Mouse (Mus musculus) adrenal gland, postnatal 25 days (tissue): ENCODE measurements around the gene Mrps18b. TPM values are rescaled to one million over a fixed set of nuclear protein-coding genes. Genes with fewer than 3 reads are reported as not detected.
"Not testable (repeated sequence)": the region's sequence is repeated elsewhere in the genome, so short reads cannot be mapped to it uniquely, and the experiment has no call there.

Experiments used
- DNase-seq: peaks from one replicate; pipeline ENCODE4 v3.0.0; 2021; ENCODE audit warnings: mixed read lengths
- long read RNA-seq: library from polyadenylated mRNA; stranded (forward); transcript quantifications from one replicate; pipeline ENCODE4 v2.0.0, GENCODE M21; 2021
- total RNA-seq: library from RNA; stranded (reverse); gene quantifications from 2 replicates; pipeline ENCODE4 v1.2.3, GENCODE M21; 2021

The Mrps18b gene
- total RNA-seq, result 81.8 and 90.3 TPM in 2 replicates
- long read RNA-seq, transcript Mrps18b-201 (7 exons, 1,079 nt), result major isoform, 56 of 60 reads
- long read RNA-seq, partial matches to known transcripts, result 0 of 60 reads
- long read RNA-seq, other reads (novel, unspliced or antisense), result 0 of 60 reads

DNA sequence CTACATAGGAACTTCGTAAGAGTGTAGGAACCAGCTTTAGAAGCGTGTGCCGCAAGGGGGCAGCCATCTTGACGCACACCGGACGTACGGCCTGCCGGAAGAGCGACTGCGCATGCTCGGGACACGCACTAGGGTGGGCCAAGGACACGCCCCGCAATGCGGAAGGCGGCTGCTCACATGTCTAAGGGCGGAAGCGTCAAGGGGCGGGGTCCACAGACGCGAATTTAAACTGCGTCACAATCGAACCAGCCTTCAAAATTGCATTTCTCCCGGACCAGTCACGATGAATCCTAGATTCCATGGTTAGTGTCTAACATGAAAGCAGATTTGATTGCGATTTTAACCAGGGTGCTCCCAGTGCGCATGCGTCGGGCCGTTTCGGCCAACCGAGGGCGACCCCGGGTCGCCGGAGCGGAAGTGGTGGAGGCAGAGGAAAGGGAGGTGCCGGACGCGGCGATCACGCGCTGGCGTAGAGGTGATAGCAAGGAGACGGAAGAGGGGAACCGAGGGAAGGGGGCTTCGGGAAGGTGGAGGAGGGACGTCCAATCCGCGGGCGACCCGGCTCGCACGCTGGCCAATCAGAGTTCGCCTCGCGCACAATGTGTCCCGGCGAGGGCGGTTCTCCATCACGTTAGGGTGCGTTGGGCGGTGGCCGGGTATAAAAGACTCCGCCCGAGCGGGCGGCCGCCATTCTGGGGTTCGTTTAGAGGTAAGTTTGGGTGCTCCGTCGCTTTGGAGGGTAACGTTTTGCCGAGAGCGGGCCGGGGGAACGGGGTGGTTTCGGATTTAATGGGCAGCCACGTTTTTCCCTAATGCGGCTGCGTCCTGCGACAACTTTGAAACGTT, at the start of gene Mrps18b, which contains the start of gene Ppp1r10:
Mrps18b (minus strand) TSS at position 93 of the 846 bp plus-strand sequence.
Ppp1r10 (plus strand) TSS at position 138 of the 846 bp plus-strand sequence.
- DNase-seq, result peak; percentile 98

DNA sequence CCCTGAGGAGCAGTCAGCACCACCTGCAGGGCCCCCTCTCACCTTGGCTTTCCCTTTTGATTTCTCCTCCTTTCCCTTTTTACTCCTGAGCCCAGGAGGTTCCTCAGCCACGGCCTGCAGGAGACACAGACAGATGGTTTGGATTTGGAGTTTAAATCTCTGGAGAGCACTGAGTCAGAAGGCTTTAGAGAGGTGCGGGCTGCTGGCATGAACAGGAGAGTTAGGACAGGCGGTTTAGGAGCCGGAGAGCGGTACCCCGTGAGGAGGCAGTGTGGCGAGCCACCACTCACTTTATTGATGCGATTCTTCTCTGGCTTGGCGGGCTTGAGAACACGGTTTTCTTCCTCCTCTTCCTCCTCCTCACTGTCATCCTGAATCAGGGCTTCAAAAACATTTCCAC, 47.1 kb upstream of the Mrps18b start:
- no peak for DNase-seq

DNA sequence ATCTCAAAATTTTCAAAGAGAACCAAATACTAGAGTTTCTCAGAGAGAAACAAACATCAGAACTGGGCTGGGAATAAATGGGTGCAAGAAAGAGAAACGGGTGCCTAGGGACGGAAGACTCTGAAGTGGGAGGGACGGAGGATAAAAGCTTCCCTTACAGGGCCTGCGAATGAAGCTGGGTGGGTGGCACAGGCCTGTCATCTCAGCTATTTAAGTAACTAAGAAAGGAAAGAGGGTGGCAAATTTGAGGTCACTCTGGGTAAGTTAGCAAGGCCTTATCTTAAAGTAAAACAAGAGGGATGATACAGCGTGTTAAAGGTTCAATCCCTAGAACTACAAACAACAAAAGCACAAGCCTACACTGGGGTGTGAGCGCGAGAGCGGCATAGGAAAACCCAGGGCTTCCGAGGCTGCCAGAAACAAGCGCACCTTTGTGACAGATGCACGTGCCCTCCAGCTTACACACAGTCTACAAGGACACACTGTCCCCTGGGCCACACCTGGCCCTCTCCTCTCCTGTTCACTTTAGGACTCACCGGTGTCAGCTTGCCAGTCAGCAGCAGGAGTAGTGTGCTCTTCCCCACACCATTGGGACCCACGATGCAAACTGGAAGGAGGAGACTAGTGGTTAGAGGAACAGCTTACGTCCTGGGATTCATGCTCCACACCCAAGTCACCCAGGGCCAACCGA, 42.5 kb upstream of the Mrps18b start:
- no peak for DNase-seq

DNA sequence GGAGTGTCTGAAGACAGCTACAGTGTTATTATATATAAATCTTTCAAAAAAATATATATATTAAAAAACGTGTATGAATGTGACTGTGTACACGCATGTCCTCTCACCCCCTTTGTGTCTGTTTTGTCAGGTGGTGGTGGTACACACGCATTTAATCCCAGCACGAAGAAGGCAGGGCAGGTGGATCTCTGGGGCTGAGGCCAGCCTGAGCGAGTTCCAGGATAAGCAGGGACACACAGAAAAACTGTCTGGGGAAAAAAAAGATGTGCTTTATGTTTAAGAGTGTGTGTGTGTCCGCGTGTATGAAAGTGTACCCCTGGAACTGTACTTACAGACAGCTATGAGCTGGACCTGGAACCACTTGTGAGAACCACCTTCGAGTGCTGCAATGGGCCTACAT, 38.5 kb upstream of the Mrps18b start:
- DNase-seq, result no peak

DNA sequence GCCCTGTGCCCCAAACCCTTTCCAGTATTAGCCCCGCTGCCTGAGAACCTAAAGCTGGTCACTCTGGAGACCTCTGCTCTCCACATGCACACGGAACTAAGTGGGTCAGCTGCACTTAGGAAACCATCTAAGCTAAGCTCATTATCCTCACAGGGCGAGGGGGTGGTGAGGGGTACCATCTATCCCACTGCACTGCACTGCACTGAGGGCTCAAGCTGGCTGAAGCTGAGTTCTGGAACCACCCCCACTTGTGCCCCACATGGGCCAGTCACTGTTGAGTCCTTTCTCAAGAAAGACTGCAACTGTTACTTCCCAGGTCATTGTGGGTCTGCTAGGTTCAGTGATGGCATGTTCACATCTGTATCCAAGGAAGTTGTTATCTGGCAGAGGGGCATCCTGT, 36.4 kb upstream of the Mrps18b start:
- not testable (repeated sequence) for DNase-seq

DNA sequence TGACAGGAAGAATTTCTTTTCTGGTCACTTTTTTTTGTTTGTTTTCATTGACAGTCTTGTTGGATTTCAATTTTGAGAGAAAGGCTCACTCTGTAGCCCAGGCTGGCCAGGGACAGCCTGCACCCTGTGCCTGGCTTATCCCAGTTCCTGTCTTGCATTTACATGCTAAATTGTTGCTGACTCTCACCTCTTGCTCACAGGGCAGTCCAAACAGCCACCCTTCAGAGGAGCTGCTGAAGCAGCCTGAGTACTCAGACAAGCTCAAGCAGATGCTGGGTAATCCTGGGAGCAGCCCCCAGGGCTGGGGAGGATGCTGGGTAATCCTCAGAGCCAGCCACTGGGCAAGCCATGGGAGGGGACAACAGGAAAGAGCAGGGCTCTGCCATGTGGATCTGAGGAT, 34.8 kb upstream of the Mrps18b start:
- not testable (repeated sequence) for DNase-seq

DNA sequence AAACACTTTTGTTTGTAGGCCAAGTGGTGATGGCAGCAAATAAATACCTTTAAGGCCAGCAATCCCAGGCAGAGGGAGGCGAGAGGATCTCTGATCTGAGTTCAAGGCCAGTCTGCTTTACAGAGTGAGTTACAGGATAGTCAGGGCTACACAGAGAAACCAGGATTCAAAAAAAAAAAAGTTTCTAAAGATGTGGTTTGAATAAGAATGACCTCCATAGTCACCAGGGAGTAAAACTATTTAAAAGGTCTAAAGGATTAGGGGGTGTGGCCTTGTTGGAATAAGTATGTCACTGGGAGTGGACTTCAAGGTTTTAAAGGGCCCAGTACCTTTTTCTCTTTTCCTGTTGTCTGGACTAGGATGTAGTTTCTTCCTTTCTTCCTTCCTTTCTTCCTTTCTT, 23.8 kb upstream of the Mrps18b start:
- no peak for DNase-seq

DNA sequence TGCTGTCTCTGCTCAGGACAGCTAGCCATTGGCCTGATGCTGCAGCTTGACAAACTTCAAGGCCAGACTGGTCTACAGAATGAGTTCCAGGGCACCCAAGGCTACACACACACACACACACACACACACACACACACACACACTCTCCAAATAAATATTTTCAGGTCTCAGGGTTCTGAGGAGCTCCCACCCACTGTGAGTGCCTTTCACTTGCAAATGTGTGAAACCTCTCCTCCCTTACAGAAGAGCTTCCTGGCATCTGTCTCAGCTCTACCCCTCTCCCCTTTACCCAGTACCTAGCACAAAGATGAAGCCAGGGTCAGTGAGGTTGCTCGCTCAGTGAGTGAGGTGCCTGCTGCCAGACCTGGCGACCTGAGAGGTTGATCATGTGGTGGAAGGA, 22.9 kb upstream of the Mrps18b start:
- DNase-seq, result no peak

DNA sequence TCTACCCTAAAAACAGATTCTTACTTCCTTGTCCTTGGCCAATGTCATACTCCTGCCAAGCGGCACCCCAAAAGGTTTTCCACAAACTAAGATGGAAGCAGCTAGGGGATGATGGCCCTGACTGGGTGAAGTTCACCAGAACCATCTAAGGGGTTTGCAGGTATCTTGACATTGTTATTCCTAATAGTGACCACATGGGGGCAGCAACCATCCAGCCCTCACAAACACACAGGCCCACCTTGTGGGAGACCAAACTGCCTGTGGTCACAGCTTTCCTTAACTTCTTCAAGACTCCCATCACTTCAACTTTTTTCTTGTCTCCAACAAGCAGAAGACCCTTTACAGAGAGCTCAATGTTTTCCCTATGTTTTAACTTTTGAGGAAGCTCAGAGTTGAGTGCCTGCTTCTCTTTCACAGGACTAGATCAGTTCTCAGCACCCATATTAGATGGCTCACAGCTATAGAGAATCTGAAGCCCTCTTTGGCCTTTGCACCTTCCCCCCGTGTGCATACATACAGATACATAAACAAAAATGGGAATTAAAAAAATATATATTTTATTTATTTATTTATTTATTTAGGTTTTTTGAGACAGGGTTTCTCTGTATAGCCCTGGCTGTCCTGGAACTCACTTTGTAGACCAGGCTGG, 21.6 kb upstream of the Mrps18b start:
- peak; percentile 28 for DNase-seq

DNA sequence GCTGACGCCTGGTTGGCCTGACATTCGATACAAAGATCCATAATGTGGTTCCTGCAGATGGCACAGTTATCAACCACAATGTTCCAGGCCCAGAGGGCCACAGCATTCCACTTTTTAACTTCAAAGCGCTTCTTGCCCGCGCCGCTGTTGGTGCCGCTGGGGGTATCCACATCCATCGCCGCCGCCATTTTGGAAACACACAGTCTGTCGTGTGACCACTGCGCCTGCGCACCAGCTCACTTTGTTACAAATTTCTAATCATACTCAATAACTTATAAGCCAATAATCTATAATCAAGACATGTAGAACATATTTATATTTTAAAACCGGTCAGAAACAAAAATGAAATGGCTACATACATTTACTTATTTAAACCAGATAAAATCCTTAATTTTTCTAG, 19.6 kb upstream of the Mrps18b start:
- DNase-seq, result not testable (repeated sequence)

DNA sequence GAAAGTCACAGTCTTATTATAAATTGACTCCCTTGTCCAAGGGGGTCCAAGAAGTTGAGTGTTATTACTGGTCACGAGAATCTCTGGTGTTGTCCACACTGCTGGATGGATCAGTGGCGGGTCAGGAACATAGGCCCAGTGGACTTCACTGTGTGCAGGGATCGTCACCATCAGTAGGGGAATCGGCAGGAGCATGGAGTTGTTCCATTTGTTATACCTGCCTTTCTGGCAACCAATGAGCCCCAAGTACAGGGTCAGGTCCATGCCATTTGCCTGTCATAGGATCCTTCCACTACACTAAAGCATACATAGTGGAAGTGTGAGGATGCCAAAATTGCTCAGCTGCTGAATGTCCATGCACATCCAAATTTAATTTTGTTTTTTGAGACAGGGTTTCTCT, 16.4 kb upstream of the Mrps18b start:
- no peak for DNase-seq

DNA sequence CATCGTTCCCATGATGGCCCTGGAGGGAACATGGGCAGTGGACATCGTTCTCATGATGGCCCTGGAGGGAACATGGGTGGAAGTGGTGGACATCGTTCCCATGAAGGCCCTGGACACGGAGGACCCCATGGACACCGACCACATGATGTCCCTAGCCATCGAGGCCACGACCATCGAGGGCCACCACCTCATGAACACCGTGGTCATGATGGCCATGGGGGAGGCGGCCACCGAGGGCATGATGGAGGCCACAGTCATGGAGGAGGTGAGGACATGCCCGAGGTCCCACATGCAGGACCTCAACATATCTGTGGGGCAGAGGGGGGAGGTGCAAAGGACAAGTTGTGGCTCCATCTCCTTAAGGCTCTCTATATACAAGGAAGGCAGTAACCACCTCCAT, 14.4 kb upstream of the Mrps18b start:
- DNase-seq, result no peak

DNA sequence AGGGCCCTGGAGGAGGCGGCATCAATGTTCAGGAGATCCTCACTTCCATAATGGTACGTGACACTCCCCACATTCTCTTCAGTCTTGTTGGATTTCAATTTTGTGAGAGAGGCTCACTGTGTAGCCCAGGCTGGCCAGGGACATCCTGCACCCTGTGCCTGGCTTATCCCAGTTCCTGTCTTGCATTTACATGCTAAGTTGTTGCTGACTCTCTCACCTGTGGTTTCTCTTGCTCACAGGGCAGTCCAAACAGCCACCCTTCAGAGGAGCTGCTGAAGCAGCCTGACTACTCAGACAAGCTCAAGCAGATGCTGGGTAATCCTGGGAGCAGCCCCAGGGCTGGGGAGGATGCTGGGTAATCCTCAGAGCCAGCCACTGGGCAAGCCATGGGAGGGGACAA, 13.3 kb upstream of the Mrps18b start:
- no peak for DNase-seq

DNA sequence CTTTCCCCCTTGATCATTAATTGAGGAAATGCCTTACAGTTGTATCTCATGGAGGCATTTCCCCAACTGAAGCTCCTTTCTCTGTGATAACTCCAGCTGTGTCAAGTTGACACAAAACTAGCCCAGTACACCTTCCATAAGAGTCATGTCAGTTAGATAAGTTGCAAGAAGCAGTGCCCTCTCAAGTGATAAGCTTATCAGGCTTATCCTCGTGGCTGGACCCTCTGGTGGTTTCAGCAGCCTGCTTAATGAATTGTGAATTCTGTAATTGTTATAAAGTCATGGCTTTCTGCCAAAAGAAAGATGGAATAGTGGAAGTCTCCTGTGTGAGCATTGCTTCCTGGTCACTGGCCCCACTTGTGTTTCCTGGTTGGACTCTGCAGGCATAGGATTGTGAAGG, 11.3 kb upstream of the Mrps18b start:
- DNase-seq, result no peak

DNA sequence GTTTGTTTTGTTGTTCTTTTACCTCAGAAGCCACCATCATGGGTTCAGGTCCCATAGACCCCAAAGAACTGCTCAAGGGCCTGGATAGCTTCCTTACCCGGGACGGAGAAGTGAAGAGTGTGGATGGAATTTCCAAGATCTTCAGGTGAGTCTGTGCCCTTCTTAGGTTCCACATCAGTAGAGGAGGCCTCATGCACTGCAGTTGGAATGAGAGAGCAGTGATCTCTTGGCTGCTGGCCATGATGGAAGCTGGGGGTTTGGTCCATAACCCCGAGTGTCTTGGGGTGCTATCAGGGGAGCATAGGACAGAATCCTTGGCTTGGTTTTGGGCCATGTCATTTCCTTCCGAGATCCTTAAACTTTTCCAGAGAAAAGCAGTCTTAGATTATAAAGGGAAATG, 7.1 kb upstream of the Mrps18b start:
- no peak for DNase-seq

DNA sequence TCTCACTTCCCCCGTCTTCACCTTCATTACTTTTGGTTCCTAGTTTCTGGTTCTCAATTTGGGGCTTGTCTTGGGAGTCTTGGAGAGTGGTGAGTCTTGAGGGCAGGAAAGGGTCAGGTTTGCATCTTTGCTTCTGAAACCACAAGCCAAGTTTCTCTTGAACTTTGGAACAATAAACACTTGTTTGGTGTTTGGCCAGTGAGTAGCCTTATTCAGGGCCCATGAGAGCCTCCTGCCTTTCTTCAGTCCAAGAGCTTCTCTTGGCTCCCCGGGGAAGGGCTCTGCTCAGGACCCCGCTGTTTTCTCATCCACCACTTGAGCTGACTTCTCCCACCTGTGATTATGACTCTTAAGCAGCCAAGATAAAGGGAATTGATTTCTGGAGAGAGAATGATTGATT, 6.4 kb upstream of the Mrps18b start:
- DNase-seq, result no peak

DNA sequence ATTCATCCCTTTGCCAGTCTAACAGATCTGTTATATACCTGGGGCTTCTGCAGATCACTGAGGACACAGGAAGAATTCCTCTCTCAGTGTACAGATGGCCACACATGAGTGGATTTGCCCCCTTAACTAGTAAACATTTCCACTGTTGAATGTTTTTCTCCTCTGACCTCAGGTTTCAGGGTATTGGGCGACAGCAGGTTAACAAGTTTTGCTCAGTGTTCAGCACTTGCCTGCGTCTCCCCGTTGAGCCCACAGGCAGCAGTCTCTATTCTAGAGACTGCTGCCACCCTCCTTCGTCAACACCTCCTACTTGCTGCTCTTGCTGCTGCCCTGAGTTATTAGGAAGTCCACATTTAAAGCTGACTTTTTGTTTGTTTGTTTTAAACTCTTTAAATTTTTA, 5.5 kb upstream of the Mrps18b start:
- DNase-seq, result no peak

DNA sequence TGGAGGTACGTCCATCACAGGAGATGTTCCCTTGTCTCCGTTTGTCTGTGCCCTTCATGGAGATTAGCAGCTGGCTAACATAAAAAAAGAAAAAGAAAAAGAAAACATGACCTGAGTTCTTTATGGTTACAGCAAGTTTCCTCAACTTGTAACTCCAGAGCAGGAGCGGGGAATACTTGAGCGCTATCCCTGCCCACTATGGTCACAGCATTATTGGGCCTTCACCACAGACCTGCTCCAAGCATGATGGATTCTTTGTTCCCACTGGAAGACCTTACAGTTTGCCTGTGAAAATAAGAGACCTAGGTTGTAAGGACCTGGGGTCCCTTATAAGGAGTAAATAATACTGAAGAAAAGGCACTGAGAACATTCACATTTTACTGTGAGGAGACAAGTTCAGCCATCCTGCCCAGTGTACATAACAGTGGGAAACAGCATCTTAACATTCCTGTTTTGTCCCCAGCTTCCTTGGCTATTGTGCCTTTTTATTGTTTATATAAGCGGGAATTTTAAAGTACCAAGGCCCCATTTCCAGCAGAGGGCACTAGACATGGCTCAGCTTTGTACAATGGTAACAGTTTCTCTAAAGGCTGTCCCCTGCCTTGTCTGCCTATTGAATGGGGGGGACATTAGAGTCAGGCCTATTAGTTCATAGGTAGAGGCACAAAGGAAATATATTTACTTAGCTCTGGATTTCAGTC, 4.8 kb upstream of the Mrps18b start:
- no peak for DNase-seq

DNA sequence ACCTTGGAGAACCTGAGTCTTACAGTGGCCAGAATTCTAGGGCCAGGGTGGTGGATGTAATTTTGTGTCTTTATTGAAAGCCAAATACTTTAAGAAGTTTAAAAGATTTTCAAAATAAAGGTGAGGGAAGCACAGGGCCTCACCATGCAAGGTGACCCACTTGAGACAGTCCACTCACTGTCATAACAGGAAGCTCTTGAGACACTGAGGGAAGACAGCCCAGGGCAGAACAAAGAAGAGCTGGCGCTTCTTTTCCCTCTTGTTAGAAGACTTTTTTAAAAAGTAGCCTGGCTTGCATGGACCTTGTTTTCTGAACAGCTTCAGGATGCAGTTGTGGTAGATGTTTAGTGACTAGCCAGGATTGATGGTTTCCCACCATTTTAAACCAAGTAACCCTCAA, 4.2 kb upstream of the Mrps18b start:
- no peak for DNase-seq

DNA sequence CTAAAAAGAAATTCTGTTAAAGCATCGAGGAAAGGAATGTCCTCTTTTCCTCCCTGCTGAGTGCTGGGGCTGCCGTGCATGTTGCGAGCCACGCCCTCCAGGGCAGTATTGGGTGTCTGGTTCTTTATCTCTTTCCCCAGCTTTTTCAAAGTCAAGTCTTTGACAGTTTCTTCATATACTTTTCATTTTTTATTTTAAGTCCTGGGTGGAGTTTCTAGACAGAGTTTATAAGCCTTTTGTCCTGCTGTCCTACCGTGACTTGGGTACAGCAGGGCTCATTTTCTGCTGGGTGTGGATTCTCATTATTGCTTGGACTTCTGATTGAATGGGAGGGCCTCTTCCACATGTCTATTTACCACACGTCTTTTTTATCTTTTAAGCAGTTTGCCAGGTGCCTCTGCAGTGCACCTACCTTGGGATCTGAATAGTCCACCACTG, 3.7 kb upstream of the Mrps18b start:
- no peak for DNase-seq

DNA sequence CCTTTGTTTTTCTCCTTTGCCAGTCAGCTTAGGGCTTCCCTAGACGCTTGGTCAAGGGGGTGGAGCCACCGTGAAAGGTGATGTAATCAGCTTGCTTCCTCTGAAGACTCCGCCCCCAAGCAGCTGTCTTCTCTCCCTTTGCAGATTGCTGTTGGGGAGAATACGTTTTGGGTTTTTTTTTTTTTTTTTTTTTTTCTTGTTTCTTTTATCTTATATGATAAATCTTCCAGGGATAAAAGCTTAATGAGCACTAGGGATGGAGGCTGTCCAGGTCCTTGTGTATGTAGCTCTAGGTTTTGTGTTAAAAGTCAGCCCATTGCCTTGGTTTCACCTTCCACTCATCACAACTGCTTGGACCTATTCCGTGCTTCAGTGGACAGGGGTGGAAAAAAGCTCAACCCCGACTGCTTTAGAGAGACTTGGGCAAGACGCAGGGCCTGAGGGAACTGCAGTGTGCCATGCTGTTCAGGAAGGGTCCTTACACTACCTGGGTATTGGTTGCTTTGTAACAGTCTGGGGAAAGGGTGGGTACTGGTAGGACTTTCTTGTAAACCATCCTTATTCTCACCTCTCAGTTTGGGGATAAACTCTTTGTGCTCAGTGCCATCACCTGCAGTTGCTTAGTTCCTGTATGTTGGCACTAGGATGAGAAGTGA, 3.0 kb upstream of the Mrps18b start:
- DNase-seq, result peak; percentile 88
